Mouse (Mus musculus) MEL (cell line): ENCODE measurements around the gene Cep85l. TPM values are rescaled to one million over a fixed set of nuclear protein-coding genes. Genes with fewer than 3 reads are reported as not detected.

Experiments
- DNase-seq: peaks from one replicate; pipeline ENCODE4 v3.0.0; 2011; ENCODE audit warnings: low read depth, low spot score
- H3K27ac ChIP-seq: 2 replicates; pipeline ENCODE4 v1.5.1; 2012; ENCODE audit warnings: low read depth, mild to moderate bottlenecking, control low read depth, low read length, moderate library complexity; ENCODE audit not compliant: control insufficient read depth
- H3K27me3 ChIP-seq, 2 experiments: fragments of 150-350 bp in 1 of 2; sonication (generic) in 1 of 2; 2 replicates each; pipeline ENCODE4 v1.6.1; 2012; ENCODE audit warnings: low read length in 2 of 2, mild to moderate bottlenecking in 2 of 2, improper control_type of control experiment in 1 of 2, moderate library complexity in 1 of 2; ENCODE audit not compliant: insufficient read depth in 2 of 2, control insufficient read depth in 1 of 2
- H3K36me3 ChIP-seq, 2 experiments: 2 replicates each; pipeline ENCODE4 v1.6.1; 2012 to 2014; ENCODE audit warnings: low read length in 2 of 2, improper control_type of control experiment in 1 of 2, inconsistent platforms in 1 of 2, mild to moderate bottlenecking in 1 of 2; ENCODE audit not compliant: insufficient read depth in 2 of 2, control insufficient read depth in 1 of 2
- H3K4me1 ChIP-seq, 2 experiments: fragments of 150-350 bp in 1 of 2; sonication (generic) in 1 of 2; 2 replicates each; pipeline ENCODE4 v1.6.1; 2012; ENCODE audit warnings: low read length in 2 of 2, improper control_type of control experiment in 1 of 2, mild to moderate bottlenecking in 1 of 2; ENCODE audit not compliant: insufficient read depth in 2 of 2, control insufficient read depth in 1 of 2
- H3K4me3 ChIP-seq, 2 experiments: fragments of 150-350 bp in 1 of 2; sonication (generic) in 1 of 2; 2 replicates each; pipeline ENCODE4 v1.5.1; 2012; ENCODE audit warnings: low read depth in 2 of 2, low read length in 2 of 2, mild to moderate bottlenecking in 2 of 2, moderate library complexity in 2 of 2, control low read depth in 1 of 2, improper control_type of control experiment in 1 of 2; ENCODE audit not compliant: control insufficient read depth in 1 of 2, insufficient read depth in 1 of 2
- H3K79me2 ChIP-seq: 2 replicates; pipeline ENCODE4 v1.6.1; 2012; ENCODE audit warnings: mild to moderate bottlenecking, low read length, moderate library complexity; ENCODE audit not compliant: control insufficient read depth, poor library complexity, insufficient read depth
- H3K9ac ChIP-seq: 2 replicates; pipeline ENCODE4 v1.6.1; 2012; ENCODE audit warnings: low read depth, mild to moderate bottlenecking, control low read depth, low read length, moderate library complexity; ENCODE audit not compliant: control insufficient read depth, poor library complexity, severe bottlenecking
- H3K9me3 ChIP-seq: fragments of 150-350 bp; sonication (generic); replicated peaks from 2 replicates; pipeline ENCODE4 v1.6.1; 2012; ENCODE audit warnings: mild to moderate bottlenecking, low read length, improper control_type of control experiment, moderate library complexity; ENCODE audit not compliant: insufficient read depth
- CHD1 ChIP-seq: IDR thresholded peaks from 2 replicates; pipeline ENCODE4 v1.6.1; 2012; ENCODE audit warnings: low read depth, mild to moderate bottlenecking, inconsistent platforms, low read length, improper control_type of control experiment
- CHD2 ChIP-seq: IDR thresholded peaks from 2 replicates; pipeline ENCODE4 v1.6.1; 2011; ENCODE audit warnings: low read length, improper control_type of control experiment
- CTCF ChIP-seq, 3 experiments: IDR thresholded peaks in 2 of 3; conservative IDR thresholded peaks in 1 of 3; 2 replicates each; pipeline ENCODE4 v1.5.1; 2011 to 2012; ENCODE audit warnings: low read length in 3 of 3, low read depth in 2 of 3, mild to moderate bottlenecking in 2 of 3, improper control_type of control experiment in 1 of 3, inconsistent platforms in 1 of 3, mixed read lengths in 1 of 3, moderate library complexity in 1 of 3; ENCODE audit not compliant: control insufficient read depth in 1 of 3, insufficient read depth in 1 of 3, poor library complexity in 1 of 3, severe bottlenecking in 1 of 3
- E2F4 ChIP-seq: IDR thresholded peaks from 2 replicates; pipeline ENCODE4 v1.6.1; 2011; ENCODE audit warnings: low read depth, low read length, improper control_type of control experiment, borderline replicate concordance
- ELF1 ChIP-seq: IDR thresholded peaks from 2 replicates; pipeline ENCODE4 v1.6.1; 2014; ENCODE audit warnings: low read depth, mild to moderate bottlenecking, inconsistent platforms, low read length, improper control_type of control experiment, moderate library complexity
- EP300 ChIP-seq, 2 experiments: IDR thresholded peaks; 2 replicates each; pipeline ENCODE4 v1.6.1; 2011; ENCODE audit warnings: improper control_type of control experiment in 2 of 2, low read length in 2 of 2, low read depth in 1 of 2, mild to moderate bottlenecking in 1 of 2
- ETS1 ChIP-seq: IDR thresholded peaks from 2 replicates; pipeline ENCODE4 v1.6.1; 2012; ENCODE audit warnings: low read depth, mild to moderate bottlenecking, inconsistent platforms, low read length, improper control_type of control experiment, moderate library complexity
- GABPA ChIP-seq: IDR thresholded peaks from 2 replicates; pipeline ENCODE4 v1.6.1; 2012; ENCODE audit warnings: low read depth, mild to moderate bottlenecking, inconsistent platforms, low read length, improper control_type of control experiment, moderate library complexity
- GATA1 ChIP-seq: IDR thresholded peaks from 2 replicates; pipeline ENCODE4 v1.6.1; 2011; ENCODE audit warnings: low read depth, low read length, improper control_type of control experiment
- HCFC1 ChIP-seq: IDR thresholded peaks from 2 replicates; pipeline ENCODE4 v1.6.1; 2012; ENCODE audit warnings: low read depth, mild to moderate bottlenecking, inconsistent platforms, low read length, improper control_type of control experiment, moderate library complexity
- KAT2A ChIP-seq: conservative IDR thresholded peaks from 2 replicates; pipeline ENCODE4 v1.6.1; 2012; ENCODE audit warnings: low read depth, low read length, improper control_type of control experiment, inconsistent platforms
- MAZ ChIP-seq: IDR thresholded peaks from 2 replicates; pipeline ENCODE4 v1.6.1; 2012; ENCODE audit warnings: low read depth, mild to moderate bottlenecking, inconsistent platforms, low read length, improper control_type of control experiment
- MXI1 ChIP-seq: IDR thresholded peaks from 2 replicates; pipeline ENCODE4 v1.6.1; 2011; ENCODE audit warnings: mild to moderate bottlenecking, low read depth, low read length, improper control_type of control experiment
- MYB ChIP-seq: IDR thresholded peaks from 2 replicates; pipeline ENCODE4 v1.6.1; 2011; ENCODE audit warnings: mild to moderate bottlenecking, low read depth, low read length, improper control_type of control experiment
- MYC ChIP-seq: IDR thresholded peaks from 2 replicates; pipeline ENCODE4 v1.6.1; 2011; ENCODE audit warnings: low read depth, mild to moderate bottlenecking, low read length, improper control_type of control experiment, moderate library complexity
- NRF1 ChIP-seq: IDR thresholded peaks from 2 replicates; pipeline ENCODE4 v1.6.1; 2014; ENCODE audit warnings: low read depth, mild to moderate bottlenecking, inconsistent platforms, low read length, improper control_type of control experiment, moderate library complexity; ENCODE audit not compliant: poor library complexity, insufficient read depth, severe bottlenecking
- POLR2AphosphoS5 ChIP-seq: IDR thresholded peaks from 2 replicates; pipeline ENCODE4 v1.6.1; 2012; ENCODE audit warnings: low read depth, borderline replicate concordance, mild to moderate bottlenecking, inconsistent platforms, low read length, moderate library complexity, mixed read lengths
- RAD21 ChIP-seq: IDR thresholded peaks from 2 replicates; pipeline ENCODE4 v1.6.1; 2011; ENCODE audit warnings: mild to moderate bottlenecking, low read depth, low read length, improper control_type of control experiment
- RCOR1 ChIP-seq: IDR thresholded peaks from 2 replicates; pipeline ENCODE4 v1.6.1; 2012; ENCODE audit warnings: low read depth, mild to moderate bottlenecking, inconsistent platforms, low read length, improper control_type of control experiment
- SIN3A ChIP-seq: IDR thresholded peaks from 2 replicates; pipeline ENCODE4 v1.6.1; 2012; ENCODE audit warnings: low read length, improper control_type of control experiment, inconsistent platforms
- SMC3 ChIP-seq: IDR thresholded peaks from 2 replicates; pipeline ENCODE4 v1.6.1; 2011; ENCODE audit warnings: low read depth, low read length, improper control_type of control experiment
- TAL1 ChIP-seq: IDR thresholded peaks from 2 replicates; pipeline ENCODE4 v1.6.1; 2012; ENCODE audit warnings: mild to moderate bottlenecking, inconsistent platforms, low read length, moderate library complexity, mixed read lengths
- TCF12 ChIP-seq: IDR thresholded peaks from 2 replicates; pipeline ENCODE4 v1.6.1; 2014; ENCODE audit warnings: low read depth, mild to moderate bottlenecking, inconsistent platforms, low read length, improper control_type of control experiment, moderate library complexity
- UBTF ChIP-seq: IDR thresholded peaks from 2 replicates; pipeline ENCODE4 v1.6.1; 2012; ENCODE audit warnings: low read depth, mild to moderate bottlenecking, inconsistent platforms, low read length, improper control_type of control experiment, moderate library complexity, borderline replicate concordance; ENCODE audit not compliant: insufficient read depth
- USF2 ChIP-seq, 2 experiments: IDR thresholded peaks; 2 replicates each; pipeline ENCODE4 v1.6.1; 2011 to 2012; ENCODE audit warnings: improper control_type of control experiment in 2 of 2, low read length in 2 of 2, borderline replicate concordance in 1 of 2, inconsistent platforms in 1 of 2, low read depth in 1 of 2, mild to moderate bottlenecking in 1 of 2; ENCODE audit not compliant: insufficient read depth in 1 of 2
- ZC3H11A ChIP-seq: IDR thresholded peaks from 2 replicates; pipeline ENCODE4 v1.6.1; 2012; ENCODE audit warnings: low read depth, mild to moderate bottlenecking, inconsistent platforms, low read length, improper control_type of control experiment
- ZKSCAN1 ChIP-seq: IDR thresholded peaks from 2 replicates; pipeline ENCODE4 v1.6.1; 2012; ENCODE audit warnings: low read depth, mild to moderate bottlenecking, inconsistent platforms, low read length, improper control_type of control experiment, moderate library complexity
- ZNF384 ChIP-seq: IDR thresholded peaks from 2 replicates; pipeline ENCODE4 v1.6.1; 2012; ENCODE audit warnings: low read depth, mild to moderate bottlenecking, inconsistent platforms, low read length, improper control_type of control experiment
- polyA plus RNA-seq, 2 experiments: library from polyadenylated mRNA; stranded (reverse) in 1 of 2; unstranded in 1 of 2; fragments of >175 nt in 1 of 2; fragments of >200 nt in 1 of 2; gene quantifications; 2 replicates each; pipeline versions ENCODE4 v1.2.1 to v1.2.4; 2012; ENCODE audit warnings: low replicate concordance in 2 of 2, low read depth in 1 of 2; ENCODE audit not compliant: insufficient read length in 2 of 2, insufficient read depth in 1 of 2, missing spikeins in 1 of 2
- total RNA-seq: library from RNA; depleted of rRNA; stranded (reverse); fragments of 300-350 nt; gene quantifications from 2 replicates; pipeline ENCODE4 v1.2.3, GENCODE M21; 2012

Cep85l gene
- total and polyA plus RNA-seq, 3 experiments: 2.2 to 43.1 (median 3.0) TPM

GRCm38 (mm10) chr10:53346506-53346905 lies 33.2 kb downstream of the Cep85l start:
- no peak overlapping the region for H3K27ac ChIP-seq
- no peaks in the 10 kb centered on the region for H3K9me3 ChIP-seq
- no peak overlapping the region for H3K4me3 ChIP-seq
- no peak overlapping the region for H3K9ac ChIP-seq
- peaks cover 0 to 11% of the 10 kb centered on the region in 2 experiments; a peak in 2 of 4 replicates for H3K36me3 ChIP-seq
- no peaks in the 10 kb centered on the region for H3K27me3 ChIP-seq
- H3K79me2 ChIP-seq: no peaks in the 10 kb centered on the region
- TF ChIP-seq HCFC1: no peak
- TF ChIP-seq GATA1: no peak
- peak; percentile 61 for TF ChIP-seq RAD21
- TF ChIP-seq SIN3A: no peak
- TF ChIP-seq MXI1: no peak
- TF ChIP-seq SMC3: peak; percentile 92
- peak; percentile 48; the same call in 1 of the 2 replicates for TF ChIP-seq ZC3H11A
- TF ChIP-seq CHD2: no peak
- TF ChIP-seq ZNF384: no peak
- no peak for TF ChIP-seq USF2 (IDR thresholded peaks at IDR 0.05; ENCODE audit: borderline replicate concordance in 1 of 2, insufficient read depth in 1 of 2, low read depth in 1 of 2, low read length in 2 of 2)
- no peak for TF ChIP-seq RCOR1
- no peak for TF ChIP-seq EP300 (IDR thresholded peaks at IDR 0.05; ENCODE audit: low read depth in 1 of 2, low read length in 2 of 2)
- TF ChIP-seq TCF12: no peak
- TF ChIP-seq MYC: no peak
- no peak for TF ChIP-seq E2F4
- peak; percentile 63 to 91 (median 87) for TF ChIP-seq CTCF (IDR thresholded peaks at IDR 0.05 in 2 of 3, conservative IDR thresholded peaks at IDR 0.05 in 1 of 3; ENCODE audit: control insufficient read depth in 1 of 3, insufficient read depth in 1 of 3, low read depth in 2 of 3, low read length in 3 of 3, poor library complexity in 1 of 3, severe bottlenecking in 1 of 3)
- TF ChIP-seq KAT2A: no peak
- TF ChIP-seq ELF1: no peak
- TF ChIP-seq POLR2AphosphoS5: no peak
- no peak for TF ChIP-seq ZKSCAN1
- peak; percentile 79 for DNase-seq
- peaks cover 4 to 12% of the 10 kb centered on the region in 2 experiments; a peak in 3 of 4 replicates for H3K4me1 ChIP-seq

GRCm38 (mm10) chr10:53345508-53345907 lies 34.2 kb downstream of the Cep85l start:
- Histone ChIP-seq H3K4me3 (no peak overlapping the region), H3K9ac (no peak overlapping the region), H3K27me3 (no peaks in the 10 kb centered on the region), H3K9me3 (no peaks in the 10 kb centered on the region), H3K4me1 (peaks cover 4 to 12% of the 10 kb centered on the region in 2 experiments; a peak in 3 of 4 replicates), H3K36me3 (peaks cover 0 to 9% of the 10 kb centered on the region in 2 experiments; a peak in 2 of 4 replicates)
- DNase-seq: no peak
- TF ChIP-seq NRF1 (no peak), UBTF (no peak), RAD21 (no peak), ZKSCAN1 (no peak), SMC3 (no peak), MYB (no peak), E2F4 (no peak), MAZ (no peak), TCF12 (no peak), SIN3A (no peak), USF2 (IDR thresholded peaks at IDR 0.05; ENCODE audit: borderline replicate concordance in 1 of 2, insufficient read depth in 1 of 2, low read depth in 1 of 2, low read length in 2 of 2) (no peak), TAL1 (no peak), MXI1 (no peak), CHD1 (no peak), GABPA (no peak), POLR2AphosphoS5 (no peak), RCOR1 (no peak), ETS1 (no peak)
- TF ChIP-seq, all 39 proteins: peak for 0
- Histone ChIP-seq H3K79me2 (no peaks in the 10 kb centered on the region), H3K27ac (no peak overlapping the region)
